Mouse (Mus musculus) mature B cell (primary cell): ENCODE results near the gene Sh3yl1.

Experiments
- in situ Hi-C: fragments of 300-500 bp; cut with MboI; formaldehyde crosslinking; loops from 2 replicates; pipeline ENCODE4 v1.14.3; 2019

Gene Sh3yl1

GRCm38 (mm10) chr12:30911261-30912047, at the start of gene Sh3yl1, which contains the start of gene Acp1:
Gene Sh3yl1, plus strand, starts transcription at chr12:30911668.
Gene Acp1, minus strand, starts transcription at chr12:30911589.
- in situ Hi-C loops, result no loop called here

- in situ Hi-C loops, result no loop called here
These were observed 47.1 kb upstream of the Sh3yl1 start for GRCm38 (mm10) chr12:30864347-30864746.

DNA sequence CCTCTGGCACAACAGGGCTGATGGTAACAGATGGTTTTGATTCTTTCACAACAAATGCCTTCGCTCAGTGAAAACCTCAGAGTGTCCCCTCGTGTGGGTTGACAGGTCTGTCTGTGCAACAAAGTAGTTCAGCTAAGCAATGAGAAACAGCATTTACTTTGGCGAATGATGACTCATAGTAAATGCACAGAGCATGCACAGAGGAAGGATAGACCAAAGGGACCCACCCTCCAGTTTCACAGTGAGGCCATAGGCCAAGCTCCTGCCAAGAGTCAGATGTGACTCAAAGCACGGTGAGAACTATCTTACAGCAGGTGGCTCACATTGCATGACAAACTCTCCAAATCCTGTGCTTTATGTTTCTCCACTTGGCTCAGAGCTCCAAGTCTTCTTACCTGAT, 45.7 kb upstream of the Sh3yl1 start:
- in situ Hi-C loops, result no loop called here

DNA sequence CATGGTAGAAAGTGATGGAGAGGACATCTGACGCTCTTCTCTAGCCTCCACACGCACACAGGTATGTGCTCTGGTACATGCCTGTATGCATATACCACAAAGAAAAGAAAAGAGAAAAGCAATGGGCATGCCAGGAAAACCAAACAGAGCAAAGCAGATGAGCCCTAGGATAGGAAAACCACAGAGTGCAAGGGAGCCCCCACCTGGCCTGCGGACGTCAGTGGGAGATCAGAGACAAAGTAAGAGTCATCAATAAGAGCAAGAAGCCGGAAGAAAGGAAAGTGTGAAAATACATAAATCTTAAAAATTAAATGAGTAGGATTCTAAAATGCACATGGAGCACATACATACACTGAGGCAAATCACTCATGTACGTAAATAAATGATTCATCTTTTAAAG, 32.0 kb upstream of the Sh3yl1 start:
- in situ Hi-C loops, result no loop called here

- in situ Hi-C loops, result no loop called here
These were observed 27.9 kb upstream of the Sh3yl1 start for GRCm38 (mm10) chr12:30883592-30883985.

DNA sequence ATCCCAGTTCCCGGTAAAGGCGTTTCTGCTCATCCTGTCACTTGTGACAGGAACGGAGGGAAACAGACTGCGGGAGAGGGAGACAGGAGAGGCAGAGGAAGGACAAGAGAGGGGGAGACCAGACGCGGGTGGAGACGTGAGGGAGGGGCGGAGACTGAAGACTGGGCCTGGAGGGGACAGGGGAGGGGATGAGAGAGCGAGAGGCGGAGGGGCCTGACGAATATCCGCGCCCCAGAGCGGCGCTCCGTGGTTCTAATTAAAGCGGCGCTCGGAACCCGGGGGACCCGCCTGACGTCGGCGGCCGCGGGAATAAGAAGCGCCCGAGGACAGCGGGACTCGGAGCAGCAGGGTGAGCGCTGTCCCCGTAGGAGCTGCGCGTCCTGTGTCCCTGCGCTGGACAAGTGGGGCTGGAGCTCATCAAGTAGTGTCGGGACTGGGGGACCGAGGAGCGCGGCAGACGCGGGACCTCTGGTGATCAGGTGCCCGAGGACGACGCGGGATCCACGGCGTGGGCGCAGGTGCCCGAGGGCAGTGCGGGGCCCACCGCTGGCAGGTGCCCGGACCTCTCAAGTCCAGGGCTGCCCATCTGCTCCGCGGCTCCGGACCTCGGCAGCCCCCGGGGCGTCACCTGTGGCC, 27.4 kb upstream of the Sh3yl1 start, which contains the start of gene Alkal2:
Gene Alkal2 (plus strand): TSS at position 337 of the 636 bp plus-strand sequence.
- in situ Hi-C loops, result no loop called here

GRCm38 (mm10) chr12:30884622-30885230, 26.7 kb upstream of the Sh3yl1 start:
- in situ Hi-C loops, result no loop called here

- in situ Hi-C loops, result no loop called here
These were observed 25.6 kb upstream of the Sh3yl1 start for GRCm38 (mm10) chr12:30885891-30886290.

GRCm38 (mm10) chr12:30888003-30888402, 23.5 kb upstream of the Sh3yl1 start:
- in situ Hi-C loops, result no loop called here

- in situ Hi-C loops, result no loop called here
These were observed 21.4 kb upstream of the Sh3yl1 start for GRCm38 (mm10) chr12:30890067-30890466.

GRCm38 (mm10) chr12:30891438-30891837, 20.0 kb upstream of the Sh3yl1 start:
- in situ Hi-C loops, result no loop called here

DNA sequence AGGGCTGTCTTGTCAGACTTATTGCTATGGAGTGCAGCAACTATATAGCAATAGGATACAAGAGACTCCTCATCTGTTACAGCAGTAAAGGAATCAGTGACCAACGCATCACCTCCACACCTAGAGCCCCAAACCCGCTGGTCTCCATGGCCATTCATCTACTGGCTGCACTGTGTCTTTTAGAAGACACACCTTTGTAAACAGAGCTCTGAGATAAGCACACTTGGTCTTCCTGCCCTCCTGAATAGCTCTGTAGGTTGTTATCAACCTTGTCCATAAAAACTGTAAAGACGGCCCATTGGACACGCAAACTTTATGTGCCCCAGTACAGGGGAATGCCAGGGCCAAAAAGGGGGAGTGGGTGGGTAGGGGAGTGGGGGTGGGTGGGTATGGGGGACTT, 14.4 kb upstream of the Sh3yl1 start:
- in situ Hi-C loops, result no loop called here

DNA sequence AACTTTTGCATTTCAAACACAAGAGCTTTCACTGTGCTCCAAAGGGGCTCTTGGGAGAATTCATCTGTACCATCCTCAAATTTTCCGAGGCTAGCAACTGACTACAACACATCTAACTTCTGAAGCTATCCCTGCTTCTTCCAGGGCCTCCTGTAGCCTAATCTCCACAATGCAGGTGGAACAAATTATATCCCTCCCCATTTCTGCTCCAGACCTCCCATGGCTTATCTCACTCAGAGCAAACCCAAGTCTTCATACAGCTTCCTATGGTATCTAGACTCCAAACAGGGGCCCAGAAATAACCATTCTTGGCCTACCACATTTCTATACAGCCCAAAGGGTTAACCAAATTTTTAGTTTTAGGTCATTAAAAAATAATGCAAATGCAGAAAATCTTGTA, 2.8 kb upstream of the Sh3yl1 start:
- in situ Hi-C loops, result no loop called here

- in situ Hi-C loops, result no loop called here
These were observed 1.6 kb upstream of the Sh3yl1 start for GRCm38 (mm10) chr12:30909881-30910280.

DNA sequence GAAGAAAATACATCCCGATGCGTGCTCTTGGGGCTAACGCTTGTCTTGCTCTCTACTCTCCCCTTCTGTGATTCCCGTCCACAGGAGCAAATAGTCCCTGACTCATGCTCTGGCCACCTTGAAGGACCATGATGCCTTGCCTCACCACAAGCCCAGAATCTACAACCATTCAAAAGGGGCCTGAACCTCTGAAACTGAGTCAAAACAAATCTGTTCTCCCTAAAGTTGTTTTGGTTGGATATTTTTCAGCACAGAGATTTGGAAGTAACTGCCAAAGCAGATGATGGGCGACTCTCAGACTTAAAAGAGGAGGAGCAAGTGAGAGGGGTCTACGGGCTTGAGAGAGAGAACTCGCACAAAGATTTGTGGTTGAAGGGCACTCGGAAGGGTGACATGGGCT, 608 bp upstream of the Sh3yl1 start:
- in situ Hi-C loops, result no loop called here

DNA sequence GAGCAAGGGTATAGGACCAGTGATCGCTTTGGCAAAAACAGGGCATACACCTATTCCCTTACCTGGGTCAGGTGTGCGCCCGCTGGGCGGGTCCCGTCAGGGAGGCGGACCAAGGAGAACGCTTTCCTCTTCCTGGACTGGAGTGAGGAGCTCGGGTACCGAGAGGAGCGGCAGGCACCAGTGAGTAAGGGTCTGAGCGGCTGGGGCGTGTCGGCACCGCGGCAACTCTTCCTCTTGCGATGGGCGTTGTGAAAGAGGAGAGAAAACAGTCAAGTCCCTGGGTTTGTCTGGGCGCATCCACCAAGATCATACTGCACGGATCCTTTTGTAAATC, 547 bp downstream of the Sh3yl1 start:
- in situ Hi-C loops, result no loop called here

DNA sequence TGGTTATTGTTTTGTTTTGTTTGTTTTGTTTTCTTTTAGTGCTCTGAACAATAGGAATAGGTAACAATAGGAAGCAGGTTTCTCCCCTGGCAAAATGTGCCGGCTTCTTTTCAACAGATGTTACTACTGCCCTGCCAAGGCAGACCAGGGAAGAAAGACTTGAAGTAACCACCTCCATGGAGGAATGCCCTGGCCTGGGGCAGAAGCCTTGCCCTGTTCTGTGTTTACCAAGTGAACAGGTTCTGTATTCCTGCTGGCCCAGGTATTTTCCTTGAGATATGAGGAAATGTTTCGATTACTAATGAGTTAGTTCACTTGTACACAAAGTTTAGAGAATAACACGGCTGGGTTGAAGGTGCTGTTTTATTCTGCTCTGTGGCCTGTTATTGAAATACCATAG, 1.4 kb downstream of the Sh3yl1 start:
- in situ Hi-C loops, result no loop called here

DNA sequence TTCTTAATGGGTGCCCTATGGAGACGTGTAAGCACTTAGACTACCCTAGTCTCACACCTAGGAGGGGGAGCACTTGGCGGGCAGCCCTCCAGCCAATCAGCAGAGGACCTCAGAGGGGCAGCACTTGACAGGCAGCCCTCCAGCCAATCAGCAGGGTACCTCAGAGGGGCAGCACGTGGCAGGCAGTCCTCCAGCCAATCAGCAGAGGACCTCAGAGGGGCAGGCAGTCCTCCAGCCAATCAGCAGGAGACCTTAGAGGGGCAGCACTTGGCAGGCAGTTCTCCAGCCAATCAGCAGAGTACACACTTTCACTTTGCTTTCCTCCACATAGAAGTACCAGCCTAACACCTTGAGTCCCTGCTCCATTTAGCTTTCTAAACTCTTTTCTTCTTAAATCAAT, 10.9 kb downstream of the Sh3yl1 start:
- in situ Hi-C loops, result no loop called here

DNA sequence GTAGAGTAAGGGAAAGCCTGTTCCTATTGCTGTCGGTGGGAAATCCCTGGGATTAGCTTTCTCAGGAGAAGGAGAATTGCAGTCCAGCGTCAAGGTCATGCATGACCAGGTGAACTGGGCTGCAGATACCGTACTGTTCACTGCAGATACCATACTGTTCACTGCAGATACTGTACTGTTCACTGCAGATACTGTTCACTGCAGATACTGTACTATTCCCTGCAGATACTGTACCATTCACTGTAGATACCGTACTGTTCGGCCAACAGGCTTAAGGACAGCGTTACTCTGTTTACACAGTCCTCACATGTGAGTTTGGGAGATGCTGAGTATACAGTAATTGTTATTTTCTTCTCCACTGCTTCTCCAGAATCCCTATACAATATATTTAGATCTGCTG, 16.7 kb downstream of the Sh3yl1 start:
- in situ Hi-C loops, result no loop called here

DNA sequence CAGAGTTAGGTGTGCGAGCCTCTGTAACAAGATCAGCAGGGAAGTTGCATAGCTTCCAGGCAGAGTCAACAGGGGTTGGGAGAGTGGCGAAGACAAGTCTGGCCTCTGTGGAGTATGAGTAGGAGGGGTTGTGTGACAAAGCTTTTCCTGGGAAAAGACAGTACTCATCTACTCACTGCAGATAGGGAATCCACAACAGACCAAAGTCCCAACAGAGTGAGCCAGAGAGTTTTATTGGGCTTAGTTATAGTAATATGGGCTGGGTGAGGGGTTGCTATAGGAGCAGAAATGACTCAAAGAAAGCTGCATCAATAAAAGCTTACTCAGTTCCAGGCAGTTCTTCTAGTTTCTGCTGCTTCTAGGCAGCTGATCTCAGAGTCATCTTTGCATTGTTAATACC, 21.8 kb downstream of the Sh3yl1 start:
- in situ Hi-C loops, result no loop called here

DNA sequence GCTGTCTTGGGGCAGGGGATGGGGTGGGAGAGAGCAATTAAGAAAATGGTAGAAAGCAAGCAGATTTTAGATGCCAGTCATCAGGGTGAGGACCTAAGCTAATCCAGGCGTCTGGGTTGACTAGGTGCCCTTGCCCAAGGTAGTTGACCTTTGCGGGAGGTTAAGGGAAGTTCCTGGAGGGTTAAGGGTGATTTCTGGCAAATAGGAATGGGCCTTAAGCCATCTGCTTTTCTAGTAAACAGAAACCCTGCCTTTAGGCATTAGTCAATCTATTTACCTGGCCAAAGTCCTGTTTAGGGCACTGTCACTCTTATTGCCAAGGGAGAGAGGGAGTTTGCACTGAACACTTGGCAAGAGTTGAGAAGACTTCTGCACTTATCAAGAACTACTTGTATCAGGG, 25.4 kb downstream of the Sh3yl1 start:
- in situ Hi-C loops, result no loop called here

GRCm38 (mm10) chr12:30943057-30943986, 31.9 kb downstream of the Sh3yl1 start:
- in situ Hi-C loops, result no loop called here
